Mouse (Mus musculus) liver, postnatal 0 days (tissue): ENCODE data around the gene Olfr229. TPM values are rescaled to one million over a fixed set of nuclear protein-coding genes. Genes with fewer than 3 reads are reported as not detected.
"Not testable (repeated sequence)": the region's sequence is repeated elsewhere in the genome, so short reads cannot be mapped to it uniquely, and the experiment has no call there.

Source experiments
- ATAC-seq: fragments of 200-750 bp; cut with Nextera tagmentation; 2 replicates; pipeline ENCODE4 v1.8.0; 2017; ENCODE audit warnings: mild to moderate bottlenecking, moderate library complexity
- DNase-seq: peaks from one replicate; pipeline ENCODE4 v3.0.0-alpha.2; 2016
- H3K27ac ChIP-seq: fragments of 300-500 bp; sonication (generic); 2 replicates; pipeline ENCODE4 v1.5.1; 2014; ENCODE audit warnings: antibody characterized with exemption, moderate library complexity, mild to moderate bottlenecking, low read depth
- H3K27me3 ChIP-seq: fragments of 300-500 bp; sonication (generic); 2 replicates; pipeline ENCODE4 v1.6.1; 2014; ENCODE audit warnings: low read length, control low read depth, mixed read lengths; ENCODE audit not compliant: insufficient read depth
- H3K36me3 ChIP-seq: fragments of 300-500 bp; sonication (generic); replicated peaks from 2 replicates; pipeline ENCODE4 v1.6.1; 2014; ENCODE audit warnings: mild to moderate bottlenecking, control low read depth, low read length, moderate library complexity, mixed read lengths; ENCODE audit not compliant: insufficient read depth
- H3K4me1 ChIP-seq: fragments of 300-500 bp; sonication (generic); 2 replicates; pipeline ENCODE4 v1.6.1; 2014; ENCODE audit warnings: antibody characterized with exemption, mild to moderate bottlenecking, control low read depth; ENCODE audit not compliant: insufficient read depth
- H3K4me2 ChIP-seq: fragments of 300-500 bp; sonication (generic); 2 replicates; pipeline ENCODE4 v1.6.1; 2014; ENCODE audit warnings: low read depth, mild to moderate bottlenecking, low read length, moderate library complexity, mixed read lengths
- H3K4me3 ChIP-seq: fragments of 300-500 bp; sonication (generic); 2 replicates; pipeline ENCODE4 v1.5.1; 2014; ENCODE audit warnings: low read depth, low read length
- H3K9ac ChIP-seq: fragments of 300-500 bp; sonication (generic); replicated peaks from 2 replicates; pipeline ENCODE4 v1.6.1; 2014; ENCODE audit warnings: mild to moderate bottlenecking, moderate library complexity
- H3K9me3 ChIP-seq: fragments of 300-500 bp; sonication (generic); 2 replicates; pipeline ENCODE4 v1.6.1; 2016; ENCODE audit warnings: mild to moderate bottlenecking, control low read depth, low read length, mixed read lengths
- CTCF ChIP-seq: sonication (generic); IDR thresholded peaks from 2 replicates; pipeline ENCODE4 v1.5.1; 2016; ENCODE audit warnings: antibody characterized with exemption, low read depth
- EP300 ChIP-seq: IDR thresholded peaks from 2 replicates; pipeline ENCODE4 v1.6.1; 2016; ENCODE audit warnings: antibody characterized with exemption, low read depth, mild to moderate bottlenecking
- WGBS: fragments of 180-500 bp; shearing (Covaris S2); extraction: QIAGEN DNeasy Blood & Tissue Kit; methylation state at CpG from one replicate; pipeline ENCODE4 v1.1.7; 2014; ENCODE audit not compliant: insufficient replicate concordance; 5-methylcytosine and 5-hydroxymethylcytosine counted together
- polyA plus RNA-seq: library from polyadenylated mRNA; unstranded; fragments of >200 nt; fragmentation: Nextera tagmentation; extraction: Ambion mirVana; gene quantifications from 2 replicates; pipeline ENCODE4 v1.2.1, GENCODE M21; 2015

The Olfr229 gene
- not detected in 2 replicates for polyA plus RNA-seq

GRCm38 (mm10) chr9:39907036-39907435 is at the start of gene Olfr229:
Gene Olfr229, plus strand, starts transcription at chr9:39907336.
- no peak within 1 kb of the TSS for H3K27ac ChIP-seq
- H3K9ac ChIP-seq = no peak within 1 kb of the TSS
- H3K4me2 ChIP-seq = no peak within 1 kb of the TSS
- DNase-seq = no peak
- no peaks in the 10 kb centered on the region for H3K36me3 ChIP-seq
- no peak within 1 kb of the TSS for H3K4me3 ChIP-seq
- H3K27me3 ChIP-seq = no peaks in the 10 kb centered on the region
- 60% methylated on average over 2 of the region's 2 CpGs for WGBS
- ATAC-seq = no peak
- no peaks in the 10 kb centered on the region for H3K9me3 ChIP-seq
- no peak for TF ChIP-seq CTCF
- TF ChIP-seq EP300 = no peak
- H3K4me1 ChIP-seq = no peaks in the 10 kb centered on the region

- no peak within 1 kb of the TSS for H3K9ac ChIP-seq
- no peaks in the 10 kb centered on the region for H3K4me1 ChIP-seq
- ATAC-seq (no peak), DNase-seq (no peak)
- H3K27me3 ChIP-seq = no peaks in the 10 kb centered on the region
- WGBS = 43% methylated on average over 2 of the region's 2 CpGs
- TF ChIP-seq CTCF (no peak), EP300 (no peak)
- H3K4me2 ChIP-seq = no peak within 1 kb of the TSS
- H3K9me3 ChIP-seq = no peaks in the 10 kb centered on the region
- no peak within 1 kb of the TSS for H3K4me3 ChIP-seq
- no peak within 1 kb of the TSS for H3K27ac ChIP-seq
- H3K36me3 ChIP-seq = no peaks in the 10 kb centered on the region
Observed at GRCm38 (mm10) chr9:39866122-39866521, 41.0 kb upstream of the Olfr229 start, which contains the start of gene Olfr972. Gene Olfr972, plus strand, starts transcription at chr9:39866422.

DNA sequence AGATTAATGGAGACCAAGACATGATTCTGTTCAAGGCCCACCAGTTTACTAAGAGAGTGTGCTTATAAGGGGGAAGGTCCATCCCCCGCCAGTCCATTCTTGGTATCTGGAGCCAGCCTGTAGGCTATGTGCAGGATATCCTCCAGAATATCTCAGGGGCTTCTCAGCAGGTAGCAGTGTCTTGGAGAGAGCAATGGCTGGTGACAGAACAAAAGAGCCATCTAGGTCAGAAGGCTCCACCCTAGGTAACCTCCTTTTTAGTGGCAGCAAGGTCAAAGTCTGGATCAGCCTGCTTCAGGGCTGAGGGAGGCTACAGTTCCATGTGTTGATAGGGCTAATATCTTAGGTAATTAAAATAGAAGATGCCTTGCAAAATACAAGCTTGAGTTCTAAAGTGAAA is 35.1 kb upstream of the Olfr229 start:
- not testable (repeated sequence) for H3K4me1 ChIP-seq, DNase-seq, H3K9ac ChIP-seq, H3K4me2 ChIP-seq, H3K36me3 ChIP-seq, H3K27me3 ChIP-seq, H3K9me3 ChIP-seq, H3K27ac ChIP-seq, H3K4me3 ChIP-seq, ATAC-seq
- WGBS = 59% methylated on average over 1 of the region's 1 CpGs

GRCm38 (mm10) chr9:39877541-39878396 is 29.4 kb upstream of the Olfr229 start:
- not testable (repeated sequence) for H3K36me3 ChIP-seq, H3K4me1 ChIP-seq, ATAC-seq, H3K27me3 ChIP-seq, H3K9me3 ChIP-seq, H3K27ac ChIP-seq, H3K4me3 ChIP-seq, H3K4me2 ChIP-seq, DNase-seq, H3K9ac ChIP-seq
- WGBS = no CpG with 5 or more reads among the region's 4 CpGs

- H3K27ac ChIP-seq = no peak overlapping the region
- H3K9me3 ChIP-seq = no peaks in the 10 kb centered on the region
- H3K4me2 ChIP-seq = no peak overlapping the region
- H3K4me3 ChIP-seq = no peak overlapping the region
- ATAC-seq (peak; percentile 38; the same call in 1 of the 2 replicates), DNase-seq (peak; percentile 20)
- H3K36me3 ChIP-seq = no peaks in the 10 kb centered on the region
- H3K9ac ChIP-seq = no peak overlapping the region
- H3K27me3 ChIP-seq = no peaks in the 10 kb centered on the region
- no peak for TF ChIP-seq CTCF
- TF ChIP-seq EP300 = no peak
- 34% methylated on average over 6 of the region's 6 CpGs for WGBS
- H3K4me1 ChIP-seq = no peaks in the 10 kb centered on the region
Observed at GRCm38 (mm10) chr9:39905106-39905505, 2.0 kb upstream of the Olfr229 start.

DNA sequence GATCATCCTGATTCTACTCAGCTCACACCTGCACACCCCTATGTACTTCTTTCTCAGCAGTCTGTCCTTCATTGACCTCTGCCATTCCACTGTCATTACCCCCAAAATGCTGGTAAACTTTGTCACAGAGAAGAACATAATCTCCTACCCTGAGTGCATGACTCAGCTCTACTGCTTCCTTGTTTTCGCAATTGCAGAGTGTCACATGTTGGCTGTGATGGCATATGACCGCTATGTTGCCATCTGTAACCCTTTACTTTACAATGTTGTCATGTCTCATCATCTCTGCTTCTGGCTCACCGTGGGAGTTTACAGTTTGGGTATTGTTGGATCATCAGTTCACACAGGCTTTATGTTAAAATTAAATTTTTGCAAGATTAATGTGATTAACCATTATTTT is 2.8 kb downstream of the Olfr229 start:
- Histone ChIP-seq H3K4me1 (no peaks in the 10 kb centered on the region), H3K9me3 (no peaks in the 10 kb centered on the region), H3K27me3 (no peaks in the 10 kb centered on the region), H3K36me3 (no peaks in the 10 kb centered on the region), H3K9ac (no peak overlapping the region), H3K4me2 (no peak overlapping the region), H3K4me3 (no peak overlapping the region), H3K27ac (no peak overlapping the region)
- 44% methylated on average over 3 of the region's 3 CpGs for WGBS
- ATAC-seq = peak; percentile 70
- DNase-seq = no peak
- no peak for TF ChIP-seq CTCF
- no peak for TF ChIP-seq EP300

DNA sequence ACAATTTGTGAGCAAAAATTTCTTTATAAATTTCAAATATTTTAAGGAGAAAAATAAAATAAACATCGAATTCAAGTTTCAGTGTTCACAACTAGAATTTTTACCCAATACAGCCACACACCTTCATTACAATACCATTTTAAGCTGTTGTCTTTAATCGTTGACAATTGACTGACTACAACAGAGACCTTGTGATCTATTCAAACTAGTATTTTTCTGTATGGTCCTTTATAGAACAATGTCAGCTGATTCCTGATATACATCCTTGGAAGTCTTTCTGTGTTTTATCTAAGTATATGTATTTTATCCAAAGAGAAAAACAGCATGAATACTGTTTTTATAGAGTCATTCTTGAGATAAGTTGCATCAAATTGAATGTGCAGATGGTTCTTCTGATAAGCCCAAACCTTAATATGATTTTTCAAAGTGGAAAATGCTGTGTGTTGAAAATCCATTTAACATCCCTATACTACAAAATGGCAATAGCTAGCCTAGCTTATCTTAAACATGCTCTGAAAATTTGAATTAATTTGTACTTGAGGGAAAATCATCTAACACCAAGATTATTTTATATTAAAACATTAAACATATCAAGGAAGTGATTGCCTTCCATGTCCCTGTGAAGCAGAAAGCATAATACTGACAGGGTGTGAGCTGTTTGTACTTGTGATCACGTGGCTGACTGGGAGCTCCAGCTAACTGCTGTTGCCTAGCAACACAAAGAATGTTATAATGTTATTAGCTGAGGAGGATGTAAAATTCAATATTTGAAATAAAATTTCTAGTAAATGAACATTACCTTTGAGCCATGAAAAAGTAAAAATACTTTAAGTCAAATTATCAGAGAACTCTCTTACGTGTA is 21.1 kb downstream of the Olfr229 start:
- not testable (repeated sequence) for H3K4me2 ChIP-seq, H3K4me1 ChIP-seq, H3K9me3 ChIP-seq, H3K36me3 ChIP-seq, H3K9ac ChIP-seq, H3K27me3 ChIP-seq, H3K4me3 ChIP-seq, DNase-seq, H3K27ac ChIP-seq, ATAC-seq
- no CpG with 5 or more reads among the region's 4 CpGs for WGBS

DNA sequence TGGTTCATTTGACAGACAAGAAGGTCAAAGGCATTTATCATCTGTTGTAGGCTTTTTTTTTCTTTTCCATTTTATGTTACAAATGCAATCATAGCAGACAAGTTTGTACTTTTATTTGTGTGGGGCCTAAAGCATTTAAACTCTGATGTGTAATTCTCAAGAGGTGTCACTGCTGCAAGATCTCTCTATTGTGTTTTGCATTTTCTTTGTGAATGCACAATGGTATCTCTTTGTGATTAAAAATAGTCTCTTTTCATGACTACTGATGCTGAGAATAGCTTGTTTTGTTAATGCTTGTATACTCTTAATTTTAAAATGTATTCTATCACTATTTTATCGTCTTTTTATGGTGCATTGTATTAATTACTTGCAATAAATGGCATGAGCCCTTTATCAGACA is 21.7 kb downstream of the Olfr229 start:
- H3K27me3 ChIP-seq, H3K36me3 ChIP-seq, H3K9me3 ChIP-seq, H3K4me3 ChIP-seq, H3K4me1 ChIP-seq, H3K9ac ChIP-seq, H3K27ac ChIP-seq, DNase-seq, ATAC-seq, H3K4me2 ChIP-seq: not testable (repeated sequence)
- 52% methylated on average over 1 of the region's 1 CpGs for WGBS
